ENCODE assay signal across 9 mouse cellular contexts in genomic region chr8:93572095-93572501, GRCm38 (mm10). TPM values are rescaled to one million over a fixed set of nuclear protein-coding genes. Genes with fewer than 3 reads are reported as not detected.
DNase-seq lines count a peak whose midpoint lies in the region; ATAC-seq and TF ChIP-seq lines count a peak whose summit lies in the region.
"Had no signal": no experiment of that assay in that cellular context is flagged by ENCODE, and none has a peak within 500 bp of the region (broad histone marks: within the 10 kb centered on the region; RNA-seq: fewer than 3 reads in every experiment).

No protein-coding gene starts in this region.

- H3K4me1 ChIP-seq in intestine, embryonic 16.5 days (ENCODE audit: control insufficient read depth, insufficient read depth, low read length): peaks cover 6% of the 10 kb centered on the region
- peaks cover 4% of the 10 kb centered on the region; the same call in 1 of the 2 replicates for H3K4me1 ChIP-seq in intestine, embryonic 15.5 days (replicated peaks)
- peaks cover 13% of the 10 kb centered on the region; the same call in 1 of the 2 replicates for H3K4me1 ChIP-seq in forebrain, embryonic 11.5 days (replicated peaks; ENCODE audit: control insufficient read depth, insufficient read depth, low read length)
- peaks cover 44% of the 10 kb centered on the region for H3K4me1 ChIP-seq in midbrain, embryonic 10.5 days

- no peak overlapping the region for H3K4me2 ChIP-seq in intestine, embryonic 16.5 days (ENCODE audit: low read depth, low read length)
- no peak overlapping the region for H3K4me2 ChIP-seq in intestine, embryonic 15.5 days (replicated peaks)
- no peak overlapping the region for H3K4me2 ChIP-seq in forebrain, embryonic 11.5 days (ENCODE audit: low read depth, low read length, severe bottlenecking)

- peak overlapping the region; percentile 67; the same call in 1 of the 2 replicates for H3K27ac ChIP-seq in intestine, embryonic 16.5 days (ENCODE audit: low read length)
- no peak overlapping the region for H3K27ac ChIP-seq in intestine, embryonic 15.5 days
- peak overlapping the region; percentile 20 for H3K27ac ChIP-seq in forebrain, embryonic 11.5 days (ENCODE audit: low read depth, low read length)
- peak overlapping the region; percentile 80 for H3K27ac ChIP-seq in midbrain, embryonic 10.5 days (replicated peaks)

- peaks cover 7% of the 10 kb centered on the region for H3K9me3 ChIP-seq in intestine, embryonic 16.5 days (ENCODE audit: control insufficient read depth, low read length)
- H3K9me3 ChIP-seq in intestine, embryonic 15.5 days: no peaks in the 10 kb centered on the region
- H3K9me3 ChIP-seq in forebrain, embryonic 11.5 days (ENCODE audit: control insufficient read depth, low read length): peaks cover 4% of the 10 kb centered on the region; the same call in 1 of the 2 replicates
- H3K9me3 ChIP-seq in midbrain, embryonic 10.5 days (replicated peaks): peaks cover 13% of the 10 kb centered on the region

- no peaks in the 10 kb centered on the region for H3K36me3 ChIP-seq in intestine, embryonic 16.5 days (ENCODE audit: control insufficient read depth, insufficient read depth, low read length)
- no peaks in the 10 kb centered on the region for H3K36me3 ChIP-seq in intestine, embryonic 15.5 days
- no peaks in the 10 kb centered on the region for H3K36me3 ChIP-seq in forebrain, embryonic 11.5 days (ENCODE audit: control insufficient read depth, insufficient read depth, low read length)
- H3K36me3 ChIP-seq in midbrain, embryonic 10.5 days: no peaks in the 10 kb centered on the region

- no peak overlapping the region for H3K9ac ChIP-seq in intestine, embryonic 16.5 days (ENCODE audit: low read depth, low read length)
- H3K9ac ChIP-seq in intestine, embryonic 15.5 days: no peak overlapping the region
- no peak overlapping the region for H3K9ac ChIP-seq in forebrain, embryonic 11.5 days (ENCODE audit: low read length)

- H3K27me3 ChIP-seq in intestine, embryonic 16.5 days (replicated peaks; ENCODE audit: control insufficient read depth, insufficient read depth, low read length): no peaks in the 10 kb centered on the region
- no peaks in the 10 kb centered on the region for H3K27me3 ChIP-seq in intestine, embryonic 15.5 days (replicated peaks)
- no peaks in the 10 kb centered on the region for H3K27me3 ChIP-seq in forebrain, embryonic 11.5 days (ENCODE audit: control insufficient read depth, insufficient read depth, low read length)
- H3K27me3 ChIP-seq in midbrain, embryonic 10.5 days (ENCODE audit: low read depth, poor library complexity, severe bottlenecking): no peaks in the 10 kb centered on the region

- WGBS in intestine, embryonic 16.5 days: 47% methylated on average over 2 of the region's 2 CpGs
- 44% methylated on average over 2 of the region's 2 CpGs for WGBS in intestine, embryonic 15.5 days
- 6% methylated on average over 2 of the region's 2 CpGs for WGBS in forebrain, embryonic 11.5 days
- WGBS in midbrain, embryonic 10.5 days: 14% methylated on average over 2 of the region's 2 CpGs

- no peak overlapping the region for H3K4me3 ChIP-seq in intestine, embryonic 16.5 days (ENCODE audit: low read length)
- no peak overlapping the region for H3K4me3 ChIP-seq in intestine, embryonic 15.5 days (replicated peaks)
- no peak overlapping the region for H3K4me3 ChIP-seq in forebrain, embryonic 11.5 days (ENCODE audit: low read depth, low read length)
- H3K4me3 ChIP-seq in midbrain, embryonic 10.5 days: no peak overlapping the region

- no peak for TF ChIP-seq CTCF in brain, embryonic 14.5 days (IDR thresholded peaks at IDR 0.05; ENCODE audit: borderline replicate concordance, extremely low read depth, insufficient read depth, insufficient read length)

- peak; percentile 96 for DNase-seq in brain, embryonic 14.5 days (ENCODE audit: low read depth)
- no peak for DNase-seq in forebrain, embryonic 11.5 days (ENCODE audit: low spot score)
- peak; percentile 31 for DNase-seq in midbrain, embryonic 10.5 days (ENCODE audit: low spot score)
- DNase-seq in spleen, postnatal 10 days (ENCODE audit: low spot score in 2 of 2): no peak
- no peak for DNase-seq in lung, postnatal 4 days

- ATAC-seq in intestine, embryonic 16.5 days: no peak
- no peak for ATAC-seq in intestine, embryonic 15.5 days
- ATAC-seq in forebrain, embryonic 11.5 days (replicated peaks; ENCODE audit: low FRiP score): peak; percentile 72
- ATAC-seq in erythroblast, adult 5-6 weeks (replicated peaks; ENCODE audit: low FRiP score, poor library complexity, severe bottlenecking): no peak

- no peak for TF ChIP-seq POLR2A in brain, embryonic 14.5 days (IDR thresholded peaks at IDR 0.05; ENCODE audit: borderline replicate concordance, extremely low read depth, insufficient read depth, insufficient read length, poor library complexity, severe bottlenecking)

RNA-seq across cellular contexts. Expression of gene Ces5a, which starts 36.5 kb away (rescaled TPM):
- not detected in 2 replicates for polyA plus RNA-seq in intestine, embryonic 16.5 days (2015; fragmentation: Nextera tagmentation; extraction: Ambion mirVana)
- not detected in 2 replicates for polyA plus RNA-seq in intestine, embryonic 15.5 days (2015; fragmentation: Nextera tagmentation; extraction: Ambion mirVana)
- polyA plus RNA-seq in brain, embryonic 14.5 days (2012; rRNA removed): 0.51 and 0.54 TPM in 2 replicates
- polyA plus RNA-seq in forebrain, embryonic 11.5 days (2014; fragmentation: Nextera tagmentation; extraction: Ambion mirVana): not detected in 2 replicates
- polyA plus RNA-seq in midbrain, embryonic 10.5 days (2016; fragmentation: Nextera tagmentation; extraction: Ambion mirVana): not detected in 2 replicates
- not detected in 2 replicates for total RNA-seq in erythroblast, adult 5-6 weeks (2015; ENCODE audit: low replicate concordance)
- 0.26 TPM in 1 of 2 replicates, not detected in the other for total RNA-seq in erythroblast, adult 5-6 weeks (2017; ENCODE audit: low replicate concordance)
- polyA plus RNA-seq: limb, embryonic 11.5 days had no signal

Comparison
In these comparisons a context has a peak if more than half of its experiments do, and no peak if none do; other contexts are left out.
1. DNase-seq: peak in brain, embryonic 14.5 days (single experiment) and midbrain, embryonic 10.5 days (single experiment); none in forebrain, embryonic 11.5 days (single experiment), spleen, postnatal 10 days (0 of 2) and lung, postnatal 4 days (0 of 2).